Mouse (Mus musculus): ENCODE measurements around the gene Gm21964. TPM values are rescaled to one million over a fixed set of nuclear protein-coding genes. Genes with fewer than 3 reads are reported as not detected.
A peak's percentile ranks its signal among the peaks of the same experiment; 100 is the strongest.

The Gm21964 gene
- not detected in 2 replicates for polyA plus RNA-seq (2016; fragmentation: Nextera tagmentation; extraction: Ambion mirVana)

- no peak within 1 kb of the TSS for H3K4me3 ChIP-seq
- H3K27ac ChIP-seq (replicated peaks) = no peak within 1 kb of the TSS
- 81% methylated on average over 12 of the region's 12 CpGs for WGBS
- no peaks in the 10 kb centered on the region for H3K36me3 ChIP-seq (replicated peaks)
- H3K27me3 ChIP-seq (replicated peaks; ENCODE audit: low read depth, poor library complexity, severe bottlenecking) = no peaks in the 10 kb centered on the region
- no peak for DNase-seq (ENCODE audit: low spot score)
- H3K4me1 ChIP-seq = no peaks in the 10 kb centered on the region
- H3K9me3 ChIP-seq = no peaks in the 10 kb centered on the region
These were observed at the start of gene Gm21964 for GRCm38 (mm10) chr8:110100907-110101306. TSS of gene Gm21964 (plus strand) at chr8:110101207.

- DNase-seq (ENCODE audit: low spot score) = no peak
- H3K4me3 ChIP-seq = no peak overlapping the region
- H3K27me3 ChIP-seq (replicated peaks; ENCODE audit: low read depth, poor library complexity, severe bottlenecking) = no peaks in the 10 kb centered on the region
- 85% methylated on average over 6 of the region's 6 CpGs for WGBS
- no peaks in the 10 kb centered on the region for H3K36me3 ChIP-seq (replicated peaks)
- no peak overlapping the region for H3K27ac ChIP-seq (replicated peaks)
- no peaks in the 10 kb centered on the region for H3K9me3 ChIP-seq
- H3K4me1 ChIP-seq = no peaks in the 10 kb centered on the region
These were observed 49.8 kb upstream of the Gm21964 start for GRCm38 (mm10) chr8:110051208-110051607.

- no peak overlapping the region for H3K27ac ChIP-seq (replicated peaks)
- no peak for DNase-seq (ENCODE audit: low spot score)
- H3K4me1 ChIP-seq = peaks cover 4% of the 10 kb centered on the region; the same call in 1 of the 2 replicates
- 0 out of 2 replicates have a peak, but pooled peaks cover 3% of the 10 kb centered on the region for H3K27me3 ChIP-seq (replicated peaks; ENCODE audit: low read depth, poor library complexity, severe bottlenecking)
- no peaks in the 10 kb centered on the region for H3K36me3 ChIP-seq (replicated peaks)
- H3K4me3 ChIP-seq = no peak overlapping the region
- no peaks in the 10 kb centered on the region for H3K9me3 ChIP-seq
- 91% methylated on average over 8 of the region's 8 CpGs for WGBS
These were observed 42.8 kb upstream of the Gm21964 start for GRCm38 (mm10) chr8:110058207-110058606.

- peaks cover 3% of the 10 kb centered on the region; the same call in 1 of the 2 replicates for H3K9me3 ChIP-seq
- 83% methylated on average over 9 of the region's 9 CpGs for WGBS
- no peak for DNase-seq (ENCODE audit: low spot score)
- no peaks in the 10 kb centered on the region for H3K27me3 ChIP-seq (replicated peaks; ENCODE audit: low read depth, poor library complexity, severe bottlenecking)
- no peaks in the 10 kb centered on the region for H3K36me3 ChIP-seq (replicated peaks)
- no peak overlapping the region for H3K27ac ChIP-seq (replicated peaks)
- no peak overlapping the region for H3K4me3 ChIP-seq
- H3K4me1 ChIP-seq = peaks cover 4% of the 10 kb centered on the region; the same call in 1 of the 2 replicates
These were observed 36.8 kb upstream of the Gm21964 start for GRCm38 (mm10) chr8:110064161-110064560.

- 94% methylated on average over 18 of the region's 18 CpGs for WGBS
- Histone ChIP-seq H3K9me3 (peaks cover 3% of the 10 kb centered on the region; the same call in 1 of the 2 replicates), H3K27me3 (replicated peaks; ENCODE audit: low read depth, poor library complexity, severe bottlenecking) (no peaks in the 10 kb centered on the region), H3K27ac (replicated peaks) (no peak overlapping the region), H3K4me3 (no peak overlapping the region), H3K36me3 (replicated peaks) (no peaks in the 10 kb centered on the region), H3K4me1 (peaks cover 4% of the 10 kb centered on the region; the same call in 1 of the 2 replicates)
- DNase-seq (ENCODE audit: low spot score) = no peak
These were observed 36.2 kb upstream of the Gm21964 start for GRCm38 (mm10) chr8:110064606-110065365.

DNA sequence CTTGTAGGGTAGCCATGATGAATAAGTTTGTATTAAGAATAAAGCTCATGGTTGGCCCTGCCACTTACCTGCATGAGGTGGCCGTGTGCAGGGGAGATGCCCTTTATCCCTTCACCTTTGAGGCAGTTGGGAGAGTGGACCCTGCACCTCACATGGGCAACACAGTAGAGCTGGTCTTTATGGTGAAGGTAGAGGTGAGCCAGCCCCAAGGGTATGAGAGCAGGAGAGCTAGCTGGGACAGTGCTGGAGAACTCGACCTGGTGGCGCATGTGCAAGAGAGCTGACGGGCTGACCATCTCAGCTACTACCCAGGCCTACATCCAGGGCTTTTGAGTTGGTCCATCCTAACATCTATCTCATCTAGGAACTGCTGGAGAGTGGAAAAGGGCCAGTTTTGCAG is 35.3 kb upstream of the Gm21964 start:
- H3K27me3 ChIP-seq (replicated peaks; ENCODE audit: low read depth, poor library complexity, severe bottlenecking) = no peaks in the 10 kb centered on the region
- H3K4me1 ChIP-seq = peaks cover 4% of the 10 kb centered on the region; the same call in 1 of the 2 replicates
- H3K27ac ChIP-seq (replicated peaks) = no peak overlapping the region
- WGBS = 92% methylated on average over 4 of the region's 4 CpGs
- peaks cover 3% of the 10 kb centered on the region; the same call in 1 of the 2 replicates for H3K9me3 ChIP-seq
- no peak for DNase-seq (ENCODE audit: low spot score)
- H3K36me3 ChIP-seq (replicated peaks) = no peaks in the 10 kb centered on the region
- H3K4me3 ChIP-seq = no peak overlapping the region

DNA sequence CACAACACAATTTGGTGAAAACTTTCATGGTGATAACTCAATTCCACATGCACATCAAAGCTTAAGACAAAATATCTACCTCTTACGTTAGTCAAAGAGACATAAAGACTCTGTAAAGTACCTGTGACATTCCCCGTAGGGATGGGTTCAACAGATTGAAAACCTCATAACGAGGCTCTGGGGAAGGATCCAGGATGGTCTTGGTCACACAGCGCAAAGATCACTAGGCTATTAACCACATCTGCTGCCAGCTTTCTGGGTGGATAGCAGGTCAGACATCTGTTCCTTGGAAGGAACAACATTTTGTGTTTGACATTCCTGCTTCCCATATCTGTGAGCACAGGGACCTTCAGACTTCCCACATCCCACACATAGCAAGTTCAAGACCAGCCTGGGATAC is 31.3 kb upstream of the Gm21964 start:
- Histone ChIP-seq H3K9me3 (peaks cover 3% of the 10 kb centered on the region; the same call in 1 of the 2 replicates), H3K4me1 (no peaks in the 10 kb centered on the region), H3K27ac (replicated peaks) (no peak overlapping the region), H3K36me3 (replicated peaks) (no peaks in the 10 kb centered on the region), H3K4me3 (no peak overlapping the region), H3K27me3 (replicated peaks; ENCODE audit: low read depth, poor library complexity, severe bottlenecking) (no peaks in the 10 kb centered on the region)
- WGBS = 90% methylated on average over 4 of the region's 4 CpGs
- no peak for DNase-seq (ENCODE audit: low spot score)

DNA sequence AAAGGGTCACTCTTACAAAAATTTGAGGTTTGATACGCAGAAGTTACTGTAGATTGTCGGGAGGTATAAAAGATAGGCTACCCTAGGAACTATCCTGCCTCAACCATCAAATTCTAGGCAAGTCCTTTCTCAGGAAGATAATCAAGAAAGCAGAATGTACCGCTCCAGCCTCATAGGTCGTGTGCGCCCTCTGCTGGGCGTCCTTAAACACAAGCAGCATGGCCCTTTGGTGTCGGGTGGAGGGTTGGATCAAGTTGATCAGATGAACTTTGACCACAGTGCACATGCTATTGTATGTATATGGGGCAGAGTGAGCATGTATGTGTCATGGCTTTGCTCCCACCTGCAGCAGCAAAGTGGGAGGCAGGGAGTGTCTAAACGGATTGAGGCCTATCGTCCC is 29.4 kb upstream of the Gm21964 start:
- Histone ChIP-seq H3K27ac (replicated peaks) (no peak overlapping the region), H3K27me3 (replicated peaks; ENCODE audit: low read depth, poor library complexity, severe bottlenecking) (no peaks in the 10 kb centered on the region), H3K4me3 (no peak overlapping the region), H3K4me1 (no peaks in the 10 kb centered on the region), H3K9me3 (peaks cover 3% of the 10 kb centered on the region; the same call in 1 of the 2 replicates), H3K36me3 (replicated peaks) (no peaks in the 10 kb centered on the region)
- 14% methylated on average over 9 of the region's 9 CpGs for WGBS
- DNase-seq (ENCODE audit: low spot score) = peak; percentile 74

- H3K9me3 ChIP-seq = no peaks in the 10 kb centered on the region
- no peaks in the 10 kb centered on the region; the same call in 1 of the 2 replicates for H3K27me3 ChIP-seq (replicated peaks; ENCODE audit: low read depth, poor library complexity, severe bottlenecking)
- WGBS = 83% methylated on average over 8 of the region's 8 CpGs
- no peak overlapping the region for H3K4me3 ChIP-seq
- H3K27ac ChIP-seq (replicated peaks) = no peak overlapping the region
- DNase-seq (ENCODE audit: low spot score) = no peak
- H3K4me1 ChIP-seq = peaks cover 4% of the 10 kb centered on the region
- H3K36me3 ChIP-seq (replicated peaks) = no peaks in the 10 kb centered on the region
These were observed 26.5 kb upstream of the Gm21964 start for GRCm38 (mm10) chr8:110074496-110074895.

DNA sequence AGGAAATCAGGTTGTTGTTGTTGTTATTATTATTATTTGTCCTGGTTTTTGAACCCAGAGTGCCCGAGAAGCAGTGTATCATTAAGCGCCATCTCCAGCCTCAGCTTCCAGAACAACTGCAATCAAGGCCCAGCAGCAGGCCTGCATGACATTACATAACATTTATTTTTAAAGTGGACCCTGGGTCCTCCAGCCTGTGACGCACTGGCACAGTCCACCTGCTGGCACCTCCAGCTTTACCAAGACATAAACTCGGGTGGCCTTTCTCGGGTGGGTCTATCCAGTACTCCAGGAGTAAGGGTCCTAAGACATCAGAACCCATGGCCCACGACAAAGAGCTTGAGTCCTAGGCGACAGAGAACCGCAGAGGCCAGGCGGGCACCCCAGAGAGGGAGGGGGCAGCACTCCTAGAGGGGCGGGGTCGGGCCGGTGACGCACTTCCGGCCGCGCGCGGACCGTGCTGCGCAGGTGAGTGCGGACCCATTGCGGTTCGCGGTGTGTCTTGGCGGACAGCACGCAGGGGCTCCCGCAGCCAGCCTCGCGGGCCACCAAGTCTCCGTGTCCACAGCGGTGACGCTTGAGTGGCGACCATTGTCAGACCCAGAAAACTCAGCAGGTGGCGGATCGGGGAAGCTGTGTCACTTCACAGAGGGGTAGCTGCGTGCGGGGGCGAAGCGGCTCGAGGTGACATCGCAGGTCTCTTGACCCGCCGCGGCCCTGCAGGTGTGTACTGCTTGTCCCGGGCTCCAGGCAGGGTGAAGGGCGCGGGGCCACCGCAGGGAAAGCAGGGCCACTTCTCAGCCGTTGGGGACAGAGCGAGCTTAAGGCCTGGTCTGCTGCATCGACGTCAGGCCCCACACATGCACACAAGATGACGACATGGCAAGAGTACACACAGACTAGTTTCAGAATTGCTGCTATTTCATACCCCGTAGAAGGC is 21.5 kb upstream of the Gm21964 start, which contains the start of gene Zfp612:
Zfp612 (plus strand) TSS at position 465 of the 940 bp plus-strand sequence.
- Histone ChIP-seq H3K9me3 (no peaks in the 10 kb centered on the region), H3K27me3 (replicated peaks; ENCODE audit: low read depth, poor library complexity, severe bottlenecking) (no peaks in the 10 kb centered on the region; the same call in 1 of the 2 replicates), H3K4me1 (peaks cover 19% of the 10 kb centered on the region), H3K36me3 (replicated peaks) (peaks cover 17% of the 10 kb centered on the region), H3K27ac (replicated peaks) (peak within 1 kb of the TSS; percentile 80), H3K4me3 (peak within 1 kb of the TSS; percentile 83)
- DNase-seq (ENCODE audit: low spot score) = peak; percentile 81
- WGBS = 8% methylated on average over 54 of the region's 54 CpGs

GRCm38 (mm10) chr8:110082416-110083105 is 18.4 kb upstream of the Gm21964 start:
- Histone ChIP-seq H3K4me1 (peaks cover 19% of the 10 kb centered on the region), H3K27me3 (replicated peaks; ENCODE audit: low read depth, poor library complexity, severe bottlenecking) (no peaks in the 10 kb centered on the region; the same call in 1 of the 2 replicates), H3K27ac (replicated peaks) (no peak overlapping the region), H3K36me3 (replicated peaks) (peaks cover 46% of the 10 kb centered on the region), H3K4me3 (no peak overlapping the region), H3K9me3 (0 out of 2 replicates have a peak, but pooled peaks cover 3% of the 10 kb centered on the region)
- 82% methylated on average over 11 of the region's 11 CpGs for WGBS
- DNase-seq (ENCODE audit: low spot score) = no peak

DNA sequence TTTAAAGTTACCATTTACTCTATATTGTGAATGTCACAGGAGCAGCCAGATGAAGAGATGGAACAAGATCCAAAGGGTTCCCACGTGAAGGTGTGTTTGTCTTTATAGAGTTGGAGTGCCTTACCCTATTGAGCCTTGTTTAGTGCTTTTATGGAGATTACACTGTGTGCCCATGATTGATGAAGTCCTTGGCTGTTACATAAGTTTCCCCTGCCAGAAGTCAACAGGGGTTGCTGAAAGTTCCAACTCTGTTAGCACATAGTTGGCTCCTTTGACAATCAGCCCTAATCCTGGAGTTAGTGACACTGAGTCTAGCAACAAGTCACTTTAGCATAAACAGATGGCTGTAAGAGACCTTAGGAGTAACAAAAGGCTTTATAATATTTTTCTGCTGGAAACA is 9.1 kb upstream of the Gm21964 start:
- H3K27ac ChIP-seq (replicated peaks) = no peak overlapping the region
- no peak overlapping the region for H3K4me3 ChIP-seq
- H3K9me3 ChIP-seq = peaks cover 18% of the 10 kb centered on the region
- peaks cover 38% of the 10 kb centered on the region for H3K36me3 ChIP-seq (replicated peaks)
- DNase-seq (ENCODE audit: low spot score) = no peak
- 51% methylated on average over 1 of the region's 1 CpGs for WGBS
- H3K27me3 ChIP-seq (replicated peaks; ENCODE audit: low read depth, poor library complexity, severe bottlenecking) = no peaks in the 10 kb centered on the region
- H3K4me1 ChIP-seq = no peaks in the 10 kb centered on the region
